Mouse (Mus musculus): ENCODE measurements around the gene Mdga1. TPM values are rescaled to one million over a fixed set of nuclear protein-coding genes. Genes with fewer than 3 reads are reported as not detected.
A peak's percentile ranks its signal among the peaks of the same experiment; 100 is the strongest.

Mdga1 gene
- polyA plus RNA-seq, 1 experiment = 8.0 TPM

DNA sequence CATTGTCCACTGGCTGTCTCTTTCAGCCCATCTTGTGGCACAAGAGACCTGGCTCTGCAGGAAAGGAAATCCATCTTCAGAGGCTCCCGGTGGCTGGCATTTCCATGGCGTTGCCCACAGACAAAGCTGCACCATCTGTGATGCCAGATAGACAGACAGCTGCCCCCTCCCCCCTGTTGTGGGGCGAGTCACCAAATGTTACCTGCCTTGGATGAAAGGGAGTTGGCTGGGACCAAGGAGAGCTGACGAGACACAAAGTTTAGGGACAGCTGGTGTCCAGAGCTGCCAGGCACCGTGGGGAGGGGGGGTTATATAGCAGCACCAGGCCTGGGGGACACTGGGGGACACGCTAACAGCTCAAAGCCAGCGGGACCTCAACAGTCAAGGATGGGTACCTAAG is 135.1 kb downstream of the Mdga1 start:
- TF ChIP-seq CTCF (IDR thresholded peaks at IDR 0.05; ENCODE audit: borderline replicate concordance, insufficient read depth, low read depth, low read length) (no peak), POLR2A (IDR thresholded peaks at IDR 0.05; ENCODE audit: borderline replicate concordance, insufficient read depth, low read length) (no peak)
- no peaks in the 10 kb centered on the region for H3K27me3 ChIP-seq (ENCODE audit: control insufficient read depth, insufficient read depth, low read length)
- no peak overlapping the region for H3K4me3 ChIP-seq (replicated peaks; ENCODE audit: insufficient read depth, low read depth, low read length)
- H3K4me1 ChIP-seq (ENCODE audit: control insufficient read depth, insufficient read depth, low read length) = peaks cover 16% of the 10 kb centered on the region
- H3K27ac ChIP-seq (ENCODE audit: insufficient read depth, low read length) = no peak overlapping the region
- peak; percentile 90 to 92 for DNase-seq
- 7% methylated on average over 7 of the region's 7 CpGs for WGBS

DNA sequence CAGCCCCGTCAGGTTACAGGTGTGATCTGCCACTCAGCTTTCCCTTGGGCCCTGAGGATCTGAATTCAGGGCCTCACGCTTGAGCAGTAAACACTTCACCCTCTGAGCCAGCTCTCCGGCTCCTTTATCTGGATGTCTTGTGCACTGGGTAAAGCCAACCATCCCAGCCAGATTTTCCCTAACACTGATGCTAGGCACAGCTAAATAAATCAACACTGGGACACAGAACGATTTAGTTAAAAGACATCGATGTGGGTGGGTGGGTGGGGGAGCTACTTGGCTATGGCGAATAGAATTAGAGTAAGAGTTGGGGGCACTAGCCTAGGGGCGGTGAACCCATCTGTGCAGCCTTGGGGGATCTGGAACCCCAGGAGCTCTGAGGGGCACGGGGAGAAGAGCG is 135.6 kb downstream of the Mdga1 start:
- TF ChIP-seq CTCF (IDR thresholded peaks at IDR 0.05; ENCODE audit: borderline replicate concordance, insufficient read depth, low read depth, low read length) (no peak), POLR2A (IDR thresholded peaks at IDR 0.05; ENCODE audit: borderline replicate concordance, insufficient read depth, low read length) (no peak)
- Histone ChIP-seq H3K4me1 (ENCODE audit: control insufficient read depth, insufficient read depth, low read length) (peaks cover 16% of the 10 kb centered on the region), H3K27ac (ENCODE audit: insufficient read depth, low read length) (no peak overlapping the region), H3K27me3 (ENCODE audit: control insufficient read depth, insufficient read depth, low read length) (no peaks in the 10 kb centered on the region), H3K4me3 (replicated peaks; ENCODE audit: insufficient read depth, low read depth, low read length) (no peak overlapping the region)
- WGBS = 33% methylated on average over 9 of the region's 9 CpGs
- DNase-seq = no peak

DNA sequence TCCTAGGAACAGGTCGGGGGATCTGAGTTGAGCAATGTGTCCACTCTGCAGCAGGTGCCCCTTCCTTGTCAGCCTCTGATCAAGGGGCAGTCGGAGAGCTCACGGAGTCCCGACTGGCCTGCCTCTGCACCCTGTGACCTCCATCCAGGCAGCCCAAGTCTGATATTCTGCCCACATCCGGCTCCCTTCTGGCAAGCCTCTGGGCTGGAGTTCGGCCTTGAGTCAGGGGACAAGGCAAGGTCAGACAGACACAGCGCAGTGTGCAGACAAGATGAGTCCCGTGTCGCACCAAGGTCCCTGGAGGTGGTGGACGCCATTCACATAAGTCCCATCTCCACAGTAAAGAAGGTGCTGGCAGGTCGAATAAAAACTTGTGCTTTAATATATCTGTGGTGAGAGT is 138.2 kb downstream of the Mdga1 start:
- no peak overlapping the region for H3K27ac ChIP-seq (ENCODE audit: insufficient read depth, low read length)
- H3K27me3 ChIP-seq (ENCODE audit: control insufficient read depth, insufficient read depth, low read length) = no peaks in the 10 kb centered on the region
- TF ChIP-seq POLR2A (IDR thresholded peaks at IDR 0.05; ENCODE audit: borderline replicate concordance, insufficient read depth, low read length) (no peak), CTCF (IDR thresholded peaks at IDR 0.05; ENCODE audit: borderline replicate concordance, insufficient read depth, low read depth, low read length) (no peak)
- peaks cover 22% of the 10 kb centered on the region for H3K4me1 ChIP-seq (ENCODE audit: control insufficient read depth, insufficient read depth, low read length)
- WGBS = 88% methylated on average over 11 of the region's 11 CpGs
- no peak for DNase-seq
- H3K4me3 ChIP-seq (replicated peaks; ENCODE audit: insufficient read depth, low read depth, low read length) = no peak overlapping the region

DNA sequence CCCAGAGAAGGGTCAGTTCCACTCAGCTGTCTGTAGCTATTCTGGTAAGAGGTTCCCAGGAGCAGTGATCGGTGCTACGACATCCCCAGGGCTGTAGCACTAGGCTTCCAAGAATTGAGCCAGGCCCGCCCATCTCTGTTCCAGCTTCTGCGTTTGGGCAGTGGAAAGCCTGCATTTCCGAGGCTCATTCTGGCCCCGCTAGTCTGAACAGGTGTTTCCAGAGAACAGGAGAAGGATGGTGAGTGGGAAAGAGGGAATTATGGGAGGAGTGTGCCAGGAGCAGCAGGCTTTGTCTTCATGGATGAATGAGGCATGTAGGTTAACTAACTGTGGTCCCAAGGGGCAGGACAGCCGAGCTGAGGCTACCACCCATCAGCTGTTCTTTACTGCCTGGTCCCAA is 140.8 kb downstream of the Mdga1 start:
- no peak for DNase-seq
- 68% methylated on average over 7 of the region's 7 CpGs for WGBS
- Histone ChIP-seq H3K27ac (ENCODE audit: insufficient read depth, low read length) (no peak overlapping the region), H3K4me3 (replicated peaks; ENCODE audit: insufficient read depth, low read depth, low read length) (no peak overlapping the region), H3K27me3 (ENCODE audit: control insufficient read depth, insufficient read depth, low read length) (no peaks in the 10 kb centered on the region), H3K4me1 (ENCODE audit: control insufficient read depth, insufficient read depth, low read length) (peaks cover 25% of the 10 kb centered on the region)
- TF ChIP-seq POLR2A (IDR thresholded peaks at IDR 0.05; ENCODE audit: borderline replicate concordance, insufficient read depth, low read length) (no peak), CTCF (IDR thresholded peaks at IDR 0.05; ENCODE audit: borderline replicate concordance, insufficient read depth, low read depth, low read length) (no peak)

DNA sequence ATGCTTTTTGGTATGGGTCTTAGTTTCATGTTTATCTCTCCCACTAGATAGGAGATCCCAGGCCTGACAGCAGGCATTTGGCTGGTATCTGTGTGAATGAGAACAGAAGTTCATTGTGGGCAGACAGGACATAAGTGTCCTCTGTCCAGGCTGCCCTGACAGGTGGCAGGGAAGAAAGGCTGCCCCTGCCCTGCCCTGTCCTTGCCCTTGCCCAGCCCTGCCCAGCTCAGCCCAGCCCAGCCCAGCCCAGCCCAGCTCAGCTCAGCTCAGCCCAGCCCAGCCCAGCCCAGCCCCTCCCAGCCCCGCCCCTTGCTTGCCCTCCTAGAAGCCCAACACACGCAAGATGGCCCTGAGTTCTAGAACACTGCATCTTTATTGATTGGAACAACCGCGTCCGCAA is 142.3 kb downstream of the Mdga1 start:
- no peak overlapping the region for H3K27ac ChIP-seq (ENCODE audit: insufficient read depth, low read length)
- no peak for DNase-seq
- H3K27me3 ChIP-seq (ENCODE audit: control insufficient read depth, insufficient read depth, low read length) = no peaks in the 10 kb centered on the region
- TF ChIP-seq CTCF (IDR thresholded peaks at IDR 0.05; ENCODE audit: borderline replicate concordance, insufficient read depth, low read depth, low read length) = no peak
- no peak for TF ChIP-seq POLR2A (IDR thresholded peaks at IDR 0.05; ENCODE audit: borderline replicate concordance, insufficient read depth, low read length)
- H3K4me3 ChIP-seq (replicated peaks; ENCODE audit: insufficient read depth, low read depth, low read length) = no peak overlapping the region
- whole genome bisulfite sequencing = 81% methylated on average over 5 of the region's 5 CpGs
- H3K4me1 ChIP-seq (ENCODE audit: control insufficient read depth, insufficient read depth, low read length) = peaks cover 32% of the 10 kb centered on the region

DNA sequence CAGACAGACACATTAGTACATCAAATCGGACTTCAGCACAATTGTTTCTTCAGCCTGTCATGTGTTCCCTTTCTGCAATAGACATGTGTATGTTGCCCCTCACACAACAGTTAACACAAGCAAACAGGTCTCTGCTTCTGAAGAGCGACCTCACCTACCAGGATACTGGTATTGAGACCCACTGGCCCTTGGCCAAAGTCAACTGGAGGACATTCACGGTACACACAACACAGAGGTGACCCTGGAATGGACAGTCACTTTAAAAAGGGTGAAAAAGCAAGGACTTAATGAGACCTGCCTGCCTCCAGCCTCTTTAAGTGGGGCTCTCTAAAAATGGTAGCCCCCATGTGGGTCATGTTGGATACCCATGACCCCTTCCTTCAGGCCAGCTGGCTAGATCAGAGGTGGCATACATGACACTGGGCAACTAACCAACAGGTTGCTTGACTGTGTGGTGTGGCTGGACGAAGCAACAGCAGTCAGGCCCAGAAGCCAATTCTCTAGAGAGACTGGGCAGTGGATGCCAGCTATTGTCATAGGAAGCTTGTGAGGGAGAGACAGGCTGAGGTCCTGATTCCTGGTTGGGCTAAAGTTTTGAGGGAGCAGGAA is 145.3 kb downstream of the Mdga1 start:
- peaks cover 32% of the 10 kb centered on the region for H3K4me1 ChIP-seq (ENCODE audit: control insufficient read depth, insufficient read depth, low read length)
- no peaks in the 10 kb centered on the region for H3K27me3 ChIP-seq (ENCODE audit: control insufficient read depth, insufficient read depth, low read length)
- no peak overlapping the region for H3K27ac ChIP-seq (ENCODE audit: insufficient read depth, low read length)
- no peak for DNase-seq
- 54% methylated on average over 4 of the region's 4 CpGs for WGBS
- TF ChIP-seq POLR2A (IDR thresholded peaks at IDR 0.05; ENCODE audit: borderline replicate concordance, insufficient read depth, low read length) (no peak), CTCF (IDR thresholded peaks at IDR 0.05; ENCODE audit: borderline replicate concordance, insufficient read depth, low read depth, low read length) (no peak)
- no peak overlapping the region for H3K4me3 ChIP-seq (replicated peaks; ENCODE audit: insufficient read depth, low read depth, low read length)

DNA sequence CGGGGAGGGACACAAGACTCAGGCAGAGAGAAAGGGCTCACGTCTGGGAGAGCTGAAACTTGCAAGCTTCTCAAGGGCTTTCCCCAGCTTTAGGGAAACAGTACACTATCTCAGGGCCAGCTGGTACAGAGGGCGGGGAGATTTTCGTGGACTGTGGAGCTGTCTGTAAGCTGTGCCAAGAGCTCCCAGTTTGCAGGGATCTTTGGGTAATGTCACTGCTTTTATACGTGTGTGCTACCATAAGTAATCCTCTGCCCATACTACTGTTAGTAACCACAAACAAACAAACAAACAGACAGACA is 145.7 kb downstream of the Mdga1 start:
- Histone ChIP-seq H3K4me1 (ENCODE audit: control insufficient read depth, insufficient read depth, low read length) (peaks cover 36% of the 10 kb centered on the region), H3K27me3 (ENCODE audit: control insufficient read depth, insufficient read depth, low read length) (no peaks in the 10 kb centered on the region), H3K27ac (ENCODE audit: insufficient read depth, low read length) (peak overlapping the region; percentile 44; the same call in 1 of the 2 replicates), H3K4me3 (replicated peaks; ENCODE audit: insufficient read depth, low read depth, low read length) (no peak overlapping the region)
- DNase-seq = peak in 1 of 2 experiments; percentile 47
- WGBS = 13% methylated on average over 5 of the region's 5 CpGs
- TF ChIP-seq POLR2A (IDR thresholded peaks at IDR 0.05; ENCODE audit: borderline replicate concordance, insufficient read depth, low read length) (no peak), CTCF (IDR thresholded peaks at IDR 0.05; ENCODE audit: borderline replicate concordance, insufficient read depth, low read depth, low read length) (no peak)

DNA sequence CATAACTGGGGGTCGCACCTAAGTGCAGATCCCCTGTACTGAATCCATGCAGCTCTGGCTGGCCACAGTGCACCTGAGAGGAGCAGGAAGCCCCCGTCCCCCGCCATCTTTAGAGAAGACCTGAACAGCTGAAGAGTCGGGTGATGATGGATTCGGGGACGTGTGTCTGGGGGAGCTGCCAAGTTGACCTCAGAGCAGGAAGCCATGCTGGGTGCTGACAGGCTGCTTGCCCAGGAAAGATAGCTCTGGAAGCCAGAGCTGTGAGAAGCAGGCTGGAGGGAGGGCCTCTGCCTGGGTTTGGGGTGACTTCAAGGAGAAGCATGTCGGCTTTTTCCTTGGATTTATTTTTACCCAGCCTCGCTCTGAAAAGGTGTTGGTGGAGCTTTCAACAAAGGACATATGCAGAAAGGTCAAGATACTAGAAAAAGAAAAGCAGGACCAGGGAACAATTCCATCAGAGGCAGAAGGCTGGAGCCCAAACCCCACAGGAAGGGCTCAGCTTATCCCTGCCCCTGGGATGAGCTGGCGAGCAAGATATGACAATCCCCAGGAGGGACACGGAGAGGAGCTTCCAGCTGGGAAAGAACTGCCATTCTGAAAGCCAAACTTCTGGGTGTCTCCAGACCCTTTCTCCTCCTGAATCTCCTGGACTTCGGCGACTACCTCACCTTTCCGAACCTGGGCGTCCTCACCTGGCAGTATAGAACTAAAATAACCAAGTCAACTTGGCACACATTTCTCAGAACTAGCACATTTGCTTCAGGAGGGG is 146.3 kb downstream of the Mdga1 start:
- DNase-seq = peak; percentile 78 to 84
- H3K27me3 ChIP-seq (ENCODE audit: control insufficient read depth, insufficient read depth, low read length) = no peaks in the 10 kb centered on the region
- 12% methylated on average over 14 of the region's 14 CpGs for WGBS
- H3K27ac ChIP-seq (ENCODE audit: insufficient read depth, low read length) = peak overlapping the region; percentile 44
- H3K4me3 ChIP-seq (replicated peaks; ENCODE audit: insufficient read depth, low read depth, low read length) = no peak overlapping the region
- peaks cover 35% of the 10 kb centered on the region for H3K4me1 ChIP-seq (ENCODE audit: control insufficient read depth, insufficient read depth, low read length)
- TF ChIP-seq POLR2A (IDR thresholded peaks at IDR 0.05; ENCODE audit: borderline replicate concordance, insufficient read depth, low read length) (no peak), CTCF (IDR thresholded peaks at IDR 0.05; ENCODE audit: borderline replicate concordance, insufficient read depth, low read depth, low read length) (no peak)
